Mouse (Mus musculus) hindbrain, embryonic 12.5 days (tissue): ENCODE data around the gene Chn2. TPM values are rescaled to one million over a fixed set of nuclear protein-coding genes. Genes with fewer than 3 reads are reported as not detected.

Experiments
- ATAC-seq: fragments of 200-750 bp; cut with Nextera tagmentation; 2 replicates; pipeline ENCODE4 v1.8.0; 2017; ENCODE audit warnings: moderate TSS enrichment; ENCODE audit not compliant: low FRiP score
- H3K27ac ChIP-seq: fragments of 300-500 bp; sonication (generic); 2 replicates; pipeline ENCODE4 v1.5.1; 2016; ENCODE audit warnings: mild to moderate bottlenecking
- H3K27me3 ChIP-seq: fragments of 300-500 bp; sonication (generic); 2 replicates; pipeline ENCODE4 v1.6.1; 2016; ENCODE audit warnings: mild to moderate bottlenecking
- H3K36me3 ChIP-seq: fragments of 300-500 bp; sonication (generic); 2 replicates; pipeline ENCODE4 v1.6.1; 2016; ENCODE audit warnings: mild to moderate bottlenecking
- H3K4me1 ChIP-seq: fragments of 300-500 bp; sonication (generic); 2 replicates; pipeline ENCODE4 v1.6.1; 2016
- H3K4me2 ChIP-seq: fragments of 300-500 bp; sonication (generic); replicated peaks from 2 replicates; pipeline ENCODE4 v1.6.1; 2016; ENCODE audit warnings: mild to moderate bottlenecking
- H3K4me3 ChIP-seq: fragments of 300-500 bp; sonication (generic); 2 replicates; pipeline ENCODE4 v1.5.1; 2016; ENCODE audit warnings: mild to moderate bottlenecking
- H3K9ac ChIP-seq: fragments of 300-500 bp; sonication (generic); 2 replicates; pipeline ENCODE4 v1.6.1; 2016; ENCODE audit warnings: mild to moderate bottlenecking, moderate library complexity
- H3K9me3 ChIP-seq: fragments of 300-500 bp; sonication (generic); replicated peaks from 2 replicates; pipeline ENCODE4 v1.6.1; 2016; ENCODE audit warnings: mild to moderate bottlenecking
- WGBS: fragments of 180-500 bp; shearing (Covaris S2); methylation state at CpG from one replicate; pipeline ENCODE4 v1.1.7; 2016; 5-methylcytosine and 5-hydroxymethylcytosine counted together
- polyA plus RNA-seq: library from polyadenylated mRNA; unstranded; fragments of >200 nt; fragmentation: Nextera tagmentation; extraction: Ambion mirVana; gene quantifications from 2 replicates; pipeline ENCODE4 v1.2.1, GENCODE M21; 2016

Chn2 gene
- polyA plus RNA-seq, 1 experiment from 2014 or later: 20.3 TPM

DNA sequence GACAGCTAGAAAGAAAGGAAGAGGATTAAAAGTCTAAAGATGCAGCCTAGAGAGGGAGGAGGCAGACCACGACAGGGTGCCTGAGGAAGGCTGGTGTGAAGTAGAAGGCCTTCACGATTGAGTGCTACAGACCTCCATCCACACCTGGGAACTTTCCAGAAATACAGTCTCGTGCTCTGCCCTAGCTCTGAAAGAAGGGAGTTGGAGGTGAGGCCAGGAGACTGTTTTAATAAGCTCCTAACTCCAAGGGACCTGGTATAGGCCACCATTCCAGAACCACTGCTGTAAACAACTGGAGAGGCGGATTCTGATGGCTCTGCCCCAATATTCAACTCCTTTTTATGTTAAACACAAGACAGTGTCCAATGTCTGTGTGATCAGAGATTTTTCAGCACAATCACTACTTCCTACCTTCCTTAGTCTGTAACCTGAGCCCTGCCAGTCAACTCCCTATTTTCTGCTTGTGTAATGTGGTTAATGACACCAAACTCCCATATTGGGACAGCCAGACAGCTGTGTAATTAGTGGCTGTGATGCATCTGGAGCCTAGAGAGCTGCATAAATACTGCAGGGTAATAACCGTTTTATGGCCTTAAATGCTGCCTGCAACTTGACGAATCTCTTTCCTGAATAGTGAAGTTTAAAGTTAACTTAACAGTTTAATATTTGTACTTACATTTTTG lies 109.6 kb downstream of the Chn2 start:
- H3K27ac ChIP-seq: no peak overlapping the region
- no peaks in the 10 kb centered on the region for H3K36me3 ChIP-seq
- no peaks in the 10 kb centered on the region for H3K9me3 ChIP-seq
- H3K27me3 ChIP-seq: no peaks in the 10 kb centered on the region
- H3K4me1 ChIP-seq: no peaks in the 10 kb centered on the region; the same call in 1 of the 2 replicates
- ATAC-seq: no peak
- H3K9ac ChIP-seq: no peak overlapping the region
- no peak overlapping the region for H3K4me3 ChIP-seq
- no peak overlapping the region for H3K4me2 ChIP-seq
- 70% methylated on average over 6 of the region's 6 CpGs for WGBS

DNA sequence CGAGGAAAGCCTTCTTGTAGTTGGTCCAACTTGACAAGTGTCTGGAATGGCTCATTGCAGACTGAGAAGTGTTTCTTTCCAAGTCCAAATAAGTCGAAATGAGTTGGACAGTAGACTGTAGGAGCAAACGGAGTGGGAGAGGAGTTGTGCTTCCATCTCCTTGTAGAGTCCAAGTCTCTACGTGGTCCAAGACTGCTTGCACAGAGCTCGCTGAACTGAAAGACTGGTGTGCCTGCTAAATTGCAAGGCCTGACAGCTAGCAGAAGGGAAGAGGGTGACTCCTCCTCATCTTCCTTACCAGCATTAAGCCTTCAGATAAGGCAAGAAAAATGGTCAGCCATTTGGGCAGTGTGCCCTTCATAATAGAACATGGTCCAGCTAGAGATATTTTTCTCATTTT lies 111.5 kb downstream of the Chn2 start:
- ATAC-seq: no peak
- H3K4me3 ChIP-seq: no peak overlapping the region
- WGBS: 88% methylated on average over 5 of the region's 5 CpGs
- no peak overlapping the region for H3K4me2 ChIP-seq
- no peak overlapping the region for H3K9ac ChIP-seq
- H3K9me3 ChIP-seq: no peaks in the 10 kb centered on the region
- H3K27ac ChIP-seq: no peak overlapping the region
- H3K27me3 ChIP-seq: no peaks in the 10 kb centered on the region
- H3K4me1 ChIP-seq: no peaks in the 10 kb centered on the region; the same call in 1 of the 2 replicates
- no peaks in the 10 kb centered on the region for H3K36me3 ChIP-seq

DNA sequence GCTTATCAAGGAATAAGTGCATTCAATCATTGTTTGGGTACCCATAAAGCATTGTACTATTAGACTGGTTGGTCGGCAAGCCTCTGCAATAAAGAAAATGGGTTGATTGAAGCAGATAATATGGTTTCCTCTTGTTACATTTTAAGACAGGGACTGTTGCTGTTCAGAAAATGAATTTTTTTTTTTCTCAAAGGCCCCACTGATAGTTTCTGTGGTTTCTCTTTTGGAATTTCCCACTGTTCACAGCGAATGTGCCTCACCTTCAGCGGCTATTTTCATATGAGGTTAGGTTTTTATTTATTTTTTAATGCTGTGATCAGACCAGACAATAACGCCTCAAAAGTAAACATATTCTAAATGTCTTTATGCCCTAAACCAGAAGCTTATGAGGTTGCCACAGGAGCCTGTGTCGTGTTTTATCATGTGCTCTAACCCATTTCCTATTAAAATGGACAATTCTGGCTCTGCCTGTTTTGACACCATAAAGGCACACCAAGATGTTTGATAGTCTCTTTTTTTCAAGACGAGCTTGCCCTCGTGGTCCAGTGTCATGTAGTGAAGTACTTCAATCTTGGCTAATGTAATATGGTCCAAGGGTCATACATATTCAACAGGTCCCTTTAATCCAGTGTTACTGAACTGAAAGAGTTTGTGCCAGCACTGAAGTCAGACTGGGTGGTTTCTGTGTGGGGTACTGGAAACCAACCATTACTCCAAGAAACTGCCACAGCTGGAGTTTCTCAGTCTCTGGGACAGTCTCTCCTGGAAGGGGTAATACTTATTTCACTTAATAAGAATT lies 112.3 kb downstream of the Chn2 start:
- Histone ChIP-seq H3K9me3 (no peaks in the 10 kb centered on the region), H3K27ac (no peak overlapping the region), H3K4me2 (no peak overlapping the region), H3K27me3 (no peaks in the 10 kb centered on the region), H3K36me3 (no peaks in the 10 kb centered on the region), H3K4me1 (no peaks in the 10 kb centered on the region; the same call in 1 of the 2 replicates), H3K9ac (no peak overlapping the region), H3K4me3 (no peak overlapping the region)
- no peak for ATAC-seq
- 80% methylated on average over 7 of the region's 7 CpGs for WGBS

DNA sequence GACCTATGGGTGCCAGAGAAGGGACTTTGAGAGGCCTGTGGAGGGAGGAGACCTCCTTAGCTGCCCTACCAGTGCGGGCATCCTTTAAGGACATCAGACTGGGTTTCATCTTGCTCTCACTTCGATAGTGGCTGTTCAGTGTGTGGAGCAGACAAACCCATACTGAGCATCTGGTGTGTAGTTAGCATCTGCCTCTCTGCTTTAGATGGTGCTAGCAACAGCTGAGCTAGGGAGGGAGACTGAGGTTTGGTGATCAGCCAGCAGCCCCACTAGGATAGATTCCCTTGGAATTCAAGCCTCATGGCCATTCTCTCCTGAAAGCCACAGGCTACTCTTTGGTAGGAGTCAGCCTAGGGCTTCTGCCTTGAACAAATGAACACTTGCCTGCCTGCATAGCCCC lies 117.7 kb downstream of the Chn2 start:
- no peaks in the 10 kb centered on the region for H3K27me3 ChIP-seq
- H3K9me3 ChIP-seq: no peaks in the 10 kb centered on the region
- H3K36me3 ChIP-seq: no peaks in the 10 kb centered on the region
- no peak overlapping the region for H3K4me2 ChIP-seq
- no peak overlapping the region for H3K4me3 ChIP-seq
- no peak overlapping the region for H3K27ac ChIP-seq
- ATAC-seq: no peak
- H3K4me1 ChIP-seq: no peaks in the 10 kb centered on the region
- 83% methylated on average over 2 of the region's 2 CpGs for WGBS
- no peak overlapping the region for H3K9ac ChIP-seq

DNA sequence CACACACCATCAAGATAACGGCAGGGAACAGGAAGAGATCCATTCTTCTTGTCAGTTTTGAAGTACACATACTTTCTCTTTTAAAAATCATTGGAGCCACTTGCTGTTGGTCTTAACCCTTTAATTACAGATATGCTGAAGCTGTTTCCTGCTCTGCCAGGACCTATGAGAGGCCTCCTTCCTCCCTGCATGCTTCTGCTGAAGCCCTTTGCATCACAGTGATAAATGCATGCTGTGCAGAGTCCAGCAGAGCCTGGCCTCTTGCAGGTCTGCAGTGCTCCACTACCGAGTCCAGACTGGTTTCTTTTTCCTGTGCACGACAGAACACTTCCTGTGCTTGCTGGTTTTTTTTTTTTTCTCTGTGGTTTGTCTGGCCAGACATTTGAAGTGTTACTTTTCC lies 119.0 kb downstream of the Chn2 start:
- H3K9ac ChIP-seq: no peak overlapping the region
- no peaks in the 10 kb centered on the region for H3K9me3 ChIP-seq
- H3K4me3 ChIP-seq: no peak overlapping the region
- H3K36me3 ChIP-seq: no peaks in the 10 kb centered on the region
- 49% methylated on average over 3 of the region's 3 CpGs for WGBS
- no peaks in the 10 kb centered on the region for H3K27me3 ChIP-seq
- no peak overlapping the region for H3K27ac ChIP-seq
- H3K4me2 ChIP-seq: no peak overlapping the region
- no peak for ATAC-seq
- no peaks in the 10 kb centered on the region for H3K4me1 ChIP-seq

DNA sequence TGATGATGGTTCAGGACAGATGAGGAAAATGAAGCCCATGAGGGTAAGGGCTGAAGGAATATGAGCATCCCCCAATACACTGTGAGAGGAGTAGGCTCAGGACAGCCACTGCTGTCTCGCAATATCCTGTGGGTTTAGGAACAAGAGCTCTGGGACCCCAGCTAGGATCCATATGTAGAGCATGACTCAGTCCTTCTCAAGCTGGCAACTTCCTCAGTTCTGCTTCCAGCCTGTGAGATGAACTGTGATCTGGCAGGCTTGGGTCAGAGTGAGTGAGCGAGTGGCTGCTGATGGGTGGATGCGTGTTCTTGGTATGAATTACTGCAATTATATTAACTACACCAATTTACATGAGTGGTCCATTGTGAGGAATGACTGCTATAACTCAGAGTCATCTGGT lies 121.3 kb downstream of the Chn2 start:
- Histone ChIP-seq H3K4me2 (no peak overlapping the region), H3K9me3 (no peaks in the 10 kb centered on the region), H3K36me3 (no peaks in the 10 kb centered on the region), H3K4me3 (no peak overlapping the region), H3K9ac (no peak overlapping the region), H3K27ac (no peak overlapping the region), H3K4me1 (no peaks in the 10 kb centered on the region), H3K27me3 (0 out of 2 replicates have a peak, but pooled peaks cover 2% of the 10 kb centered on the region)
- 97% methylated on average over 3 of the region's 3 CpGs for WGBS
- ATAC-seq: no peak

DNA sequence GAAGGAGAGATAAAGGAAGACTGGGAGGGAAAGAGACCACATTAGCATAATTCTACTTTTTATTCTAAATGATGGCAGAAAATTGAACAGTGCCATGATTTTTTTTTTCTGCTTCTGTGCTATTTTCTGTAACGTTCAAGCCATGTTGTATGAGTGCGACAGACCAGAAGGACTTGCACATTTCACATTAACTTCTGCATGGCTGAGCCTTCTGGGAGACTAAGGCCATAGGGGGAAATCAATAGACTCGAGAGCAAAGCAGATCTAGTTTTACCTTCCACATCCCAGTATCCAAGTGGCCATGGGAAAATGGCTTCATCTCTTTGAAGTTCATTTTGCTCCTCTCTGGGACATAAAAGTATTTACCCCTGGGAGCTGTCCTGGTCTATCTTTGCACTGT lies 121.9 kb downstream of the Chn2 start:
- Histone ChIP-seq H3K36me3 (no peaks in the 10 kb centered on the region), H3K9me3 (no peaks in the 10 kb centered on the region), H3K9ac (no peak overlapping the region), H3K27me3 (0 out of 2 replicates have a peak, but pooled peaks cover 2% of the 10 kb centered on the region), H3K4me2 (no peak overlapping the region), H3K4me1 (no peaks in the 10 kb centered on the region), H3K4me3 (no peak overlapping the region), H3K27ac (no peak overlapping the region)
- no peak for ATAC-seq
- WGBS: 63% methylated on average over 3 of the region's 3 CpGs

DNA sequence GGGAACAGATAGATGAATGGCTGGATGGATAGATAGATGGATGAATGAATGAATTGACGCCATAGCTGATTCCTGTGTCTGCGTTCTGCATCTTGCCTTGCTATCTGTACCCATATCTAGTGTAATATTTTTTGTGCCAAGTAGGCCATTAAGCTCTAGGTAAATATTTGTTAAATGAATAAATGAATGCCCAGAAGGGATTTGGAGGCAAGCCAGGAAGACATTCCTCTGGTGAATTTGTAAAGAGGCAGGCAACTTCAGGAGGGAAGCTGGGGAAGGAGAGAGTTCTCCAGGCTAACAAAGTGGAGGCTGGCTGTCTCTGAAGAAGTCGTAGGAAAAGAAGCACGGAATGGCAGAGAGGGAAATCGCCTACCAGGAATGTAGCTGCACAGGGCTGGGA lies 123.0 kb downstream of the Chn2 start:
- H3K36me3 ChIP-seq: no peaks in the 10 kb centered on the region
- H3K27ac ChIP-seq: no peak overlapping the region
- WGBS: 92% methylated on average over 5 of the region's 5 CpGs
- H3K4me1 ChIP-seq: no peaks in the 10 kb centered on the region
- H3K9ac ChIP-seq: no peak overlapping the region
- H3K4me3 ChIP-seq: no peak overlapping the region
- no peak for ATAC-seq
- no peak overlapping the region for H3K4me2 ChIP-seq
- H3K27me3 ChIP-seq: 0 out of 2 replicates have a peak, but pooled peaks cover 2% of the 10 kb centered on the region
- H3K9me3 ChIP-seq: no peaks in the 10 kb centered on the region

DNA sequence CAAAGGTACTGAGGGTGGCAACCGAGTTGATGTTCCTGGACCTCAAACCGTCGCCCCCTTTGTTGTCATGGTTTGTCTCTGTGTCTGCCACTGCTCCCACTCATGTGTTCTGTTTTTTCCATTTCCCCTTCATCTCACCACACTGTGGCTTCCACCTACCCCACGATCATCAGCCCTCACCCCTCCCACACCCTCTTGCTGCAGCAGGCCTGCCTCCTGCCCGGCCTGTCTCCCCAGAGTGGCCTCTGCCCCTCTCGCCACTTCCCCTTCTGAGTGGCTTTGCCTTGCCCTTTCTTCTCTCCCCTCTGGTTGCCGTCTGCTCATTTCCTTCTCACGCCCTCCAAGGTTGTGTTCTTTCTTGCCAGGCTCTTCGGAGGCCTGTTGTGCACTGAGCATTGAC lies 123.4 kb downstream of the Chn2 start:
- no peak overlapping the region for H3K27ac ChIP-seq

DNA sequence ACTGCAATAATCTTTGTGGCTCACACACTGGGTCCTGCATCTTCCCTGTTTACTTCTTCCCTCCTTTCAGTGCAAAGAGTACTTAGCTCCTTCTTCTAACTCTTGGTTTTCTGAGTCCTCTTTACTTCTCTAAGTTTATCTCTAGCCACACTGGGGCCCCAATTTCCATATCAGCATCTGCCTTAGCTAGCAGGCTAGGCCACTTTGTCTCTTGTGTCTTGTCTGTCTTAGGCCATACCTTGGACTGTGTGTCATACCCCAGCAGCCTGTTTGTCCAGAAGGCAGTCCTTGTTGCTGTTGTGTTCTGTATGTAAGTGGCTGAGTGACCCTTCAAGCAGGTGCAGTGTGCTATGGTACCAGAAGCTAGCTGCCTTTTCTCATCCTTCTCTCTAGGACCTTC lies 124.3 kb downstream of the Chn2 start:
- H3K27ac ChIP-seq: no peak overlapping the region
- no peak overlapping the region for H3K9ac ChIP-seq
- no peaks in the 10 kb centered on the region for H3K9me3 ChIP-seq
- H3K4me2 ChIP-seq: no peak overlapping the region
- H3K4me1 ChIP-seq: no peaks in the 10 kb centered on the region
- no peak for ATAC-seq
- no peak overlapping the region for H3K4me3 ChIP-seq
- H3K36me3 ChIP-seq: no peaks in the 10 kb centered on the region
- 0 out of 2 replicates have a peak, but pooled peaks cover 2% of the 10 kb centered on the region for H3K27me3 ChIP-seq

More for the DNA sequence above, 123.4 kb downstream of the Chn2 start:
- Histone ChIP-seq H3K4me2 (no peak overlapping the region), H3K4me3 (no peak overlapping the region), H3K36me3 (no peaks in the 10 kb centered on the region), H3K9me3 (no peaks in the 10 kb centered on the region), H3K4me1 (no peaks in the 10 kb centered on the region), H3K27me3 (0 out of 2 replicates have a peak, but pooled peaks cover 2% of the 10 kb centered on the region), H3K9ac (no peak overlapping the region)
- ATAC-seq: no peak
- 74% methylated on average over 9 of the region's 9 CpGs for WGBS

DNA sequence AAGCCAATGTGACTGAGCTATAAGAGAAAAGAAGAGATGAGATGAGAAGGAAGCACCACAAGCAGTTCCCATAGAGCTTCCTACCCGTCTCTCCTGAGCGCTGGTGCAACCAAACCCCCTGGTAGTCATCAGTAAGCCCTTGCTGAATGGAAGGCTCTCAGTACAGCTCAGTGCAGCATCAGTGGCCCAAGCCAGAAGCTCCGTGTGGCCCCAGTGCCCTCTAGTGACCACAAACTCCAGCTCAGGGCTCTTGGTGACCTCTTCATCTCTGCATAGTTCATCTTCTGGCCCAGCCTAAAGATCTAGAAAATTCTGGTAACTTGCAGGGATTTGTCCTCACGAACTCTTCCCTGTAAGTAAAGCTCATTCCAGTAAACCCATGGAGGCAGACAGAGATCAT lies 125.4 kb downstream of the Chn2 start:
- Histone ChIP-seq H3K9ac (no peak overlapping the region), H3K36me3 (no peaks in the 10 kb centered on the region), H3K27ac (no peak overlapping the region), H3K27me3 (0 out of 2 replicates have a peak, but pooled peaks cover 2% of the 10 kb centered on the region), H3K4me2 (no peak overlapping the region), H3K9me3 (no peaks in the 10 kb centered on the region), H3K4me1 (no peaks in the 10 kb centered on the region), H3K4me3 (no peak overlapping the region)
- ATAC-seq: no peak
- 45% methylated on average over 4 of the region's 4 CpGs for WGBS

DNA sequence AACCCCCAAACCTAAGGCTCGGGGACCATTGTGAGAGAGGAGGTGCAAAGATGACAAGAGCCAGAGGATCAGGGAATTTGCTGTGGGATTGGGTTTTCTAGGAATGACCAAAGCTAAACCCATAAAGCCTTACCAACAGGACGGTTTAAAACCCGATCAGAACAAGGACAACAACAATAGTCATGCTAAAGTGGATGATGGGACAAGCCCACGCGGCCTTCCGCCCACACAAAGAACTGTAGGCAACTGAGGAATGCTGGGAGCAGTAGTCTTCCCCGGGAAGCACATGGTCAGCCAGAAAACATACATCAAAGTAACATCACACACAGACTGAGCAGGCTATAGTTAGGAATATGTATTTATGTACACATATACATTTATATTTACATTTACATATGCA lies 125.9 kb downstream of the Chn2 start:
- ATAC-seq: no peak
- no peaks in the 10 kb centered on the region for H3K36me3 ChIP-seq
- H3K9ac ChIP-seq: no peak overlapping the region
- no peak overlapping the region for H3K27ac ChIP-seq
- WGBS: 88% methylated on average over 7 of the region's 7 CpGs
- 0 out of 2 replicates have a peak, but pooled peaks cover 2% of the 10 kb centered on the region for H3K27me3 ChIP-seq
- peaks cover 4% of the 10 kb centered on the region; the same call in 1 of the 2 replicates for H3K4me1 ChIP-seq
- no peak overlapping the region for H3K4me2 ChIP-seq
- H3K4me3 ChIP-seq: no peak overlapping the region
- no peaks in the 10 kb centered on the region for H3K9me3 ChIP-seq
